Mouse (Mus musculus) ES-E14 (cell line): ENCODE measurements at regions not wholly inside any gene's neighbourhood (a gene's known extent, or its start where the extent isn't known, plus 50 kb on each side); places are given as distances from the start of the nearest gene placed in this dataset.

Experiments used
- MAFK ChIP-seq: IDR thresholded peaks from 2 replicates; pipeline ENCODE4 v1.6.1; 2014; ENCODE audit warnings: mild to moderate bottlenecking, low read depth, low read length, inconsistent platforms; ENCODE audit not compliant: insufficient read depth
- ZC3H11A ChIP-seq: IDR thresholded peaks from 2 replicates; pipeline ENCODE4 v1.6.1; 2012; ENCODE audit warnings: low read depth, mild to moderate bottlenecking, inconsistent platforms, low read length, borderline replicate concordance
- ZNF384 ChIP-seq: IDR thresholded peaks from 2 replicates; pipeline ENCODE4 v1.6.1; 2012; ENCODE audit warnings: low read depth, low read length, inconsistent platforms

DNA sequence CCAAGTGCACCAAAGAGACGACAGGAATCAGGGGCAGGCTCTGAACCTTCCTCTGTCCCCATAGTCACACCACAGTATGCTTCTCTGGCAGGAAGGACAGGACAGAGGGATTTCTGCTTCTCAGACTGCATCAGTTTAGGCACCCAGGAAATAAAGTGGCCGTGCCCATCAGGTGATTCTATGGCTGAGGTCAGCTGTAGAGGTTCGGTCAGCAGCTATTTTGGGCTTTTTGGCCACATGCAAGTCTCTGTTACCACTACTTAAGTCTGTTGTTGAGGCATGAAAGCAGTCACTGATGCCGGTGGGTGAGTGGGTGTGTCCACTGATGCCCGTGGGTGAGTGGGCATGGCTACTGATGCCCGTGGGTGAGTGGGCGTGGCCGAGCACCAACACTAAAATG, 128.4 kb upstream of the Six2 start:
- no peak for TF ChIP-seq MAFK
- TF ChIP-seq ZC3H11A, result no peak
- no peak for TF ChIP-seq ZNF384
